Mouse (Mus musculus) thymus, postnatal 25 days (tissue): Measurements from ENCODE around the gene Ubl3.

Experiments used
- DNase-seq: peaks from one replicate; pipeline ENCODE4 v3.0.0; 2022

Gene Ubl3

DNA sequence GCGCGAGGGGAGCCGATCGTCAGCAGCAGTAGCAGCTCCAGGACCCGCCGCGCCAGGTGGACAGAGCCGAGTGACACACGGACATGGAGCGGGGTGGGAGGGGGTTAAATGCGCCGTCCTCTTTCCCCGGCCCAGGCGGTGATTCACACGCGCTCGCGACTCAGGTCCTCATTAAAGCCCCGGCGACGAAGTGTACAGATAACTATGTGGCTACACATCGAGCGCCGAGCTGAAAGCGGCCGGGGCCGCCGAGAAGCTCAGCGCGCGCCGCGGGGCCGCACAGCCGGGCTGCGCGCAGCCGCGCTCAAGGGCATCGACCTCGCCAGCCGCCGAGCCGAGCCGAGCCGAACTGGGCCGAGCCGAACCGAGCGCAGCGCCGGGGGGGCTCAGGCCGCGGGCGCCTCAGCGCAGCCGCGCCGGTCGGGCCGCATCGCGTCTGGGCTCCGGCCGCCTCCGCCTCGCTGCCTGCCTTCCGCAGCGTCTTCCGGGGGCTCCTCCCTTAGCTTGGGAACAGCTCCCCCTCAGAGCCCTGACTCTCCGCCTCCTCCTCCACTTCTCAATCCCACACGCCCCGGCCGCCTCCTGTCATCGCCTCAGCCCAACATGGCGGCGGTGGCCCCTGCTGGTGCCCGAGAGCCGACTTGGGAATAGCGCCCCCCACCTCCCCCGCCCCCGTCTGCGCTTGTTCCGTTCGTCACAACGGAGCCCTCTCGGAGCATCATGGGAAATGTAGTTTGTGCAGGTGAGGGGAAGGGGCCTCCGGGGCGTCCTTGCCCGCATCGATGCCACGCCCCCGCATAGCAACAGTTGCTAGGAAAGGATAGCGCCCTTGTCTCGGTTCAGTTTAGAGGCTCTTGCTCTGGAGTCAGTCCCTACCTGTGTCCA lies at the start of gene Ubl3:
Gene Ubl3 (minus strand): TSS at position 603 of the 885 bp plus-strand sequence.
- peak; percentile 91 for DNase-seq

DNA sequence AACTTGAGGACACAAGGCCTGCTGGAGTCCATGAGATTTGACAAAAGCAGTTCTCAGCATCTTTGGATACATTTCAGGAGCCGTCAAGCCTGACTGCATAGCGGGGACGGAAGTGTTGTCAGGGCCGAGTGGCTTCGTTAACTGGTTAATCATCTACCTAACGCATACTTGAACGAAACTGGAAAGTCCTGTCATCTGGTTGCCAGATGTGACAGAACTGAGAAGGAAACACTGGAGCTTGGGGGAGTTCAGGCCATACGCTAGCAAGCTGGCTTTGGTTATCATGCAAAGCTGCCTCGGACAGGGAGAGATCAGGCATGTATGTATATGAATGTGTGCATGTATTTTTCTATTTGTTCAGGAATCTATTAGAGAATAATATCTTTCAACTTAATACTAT lies 45.8 kb upstream of the Ubl3 start:
- DNase-seq: no peak

- DNase-seq: no peak
Observed at GRCm38 (mm10) chr5:148596086-148596753, 43.6 kb upstream of the Ubl3 start.

GRCm38 (mm10) chr5:148595459-148595751 lies 42.8 kb upstream of the Ubl3 start:
- no peak for DNase-seq

GRCm38 (mm10) chr5:148594693-148595458 lies 42.3 kb upstream of the Ubl3 start:
- DNase-seq: no peak

GRCm38 (mm10) chr5:148593607-148594006 lies 41.0 kb upstream of the Ubl3 start:
- DNase-seq: no peak

DNA sequence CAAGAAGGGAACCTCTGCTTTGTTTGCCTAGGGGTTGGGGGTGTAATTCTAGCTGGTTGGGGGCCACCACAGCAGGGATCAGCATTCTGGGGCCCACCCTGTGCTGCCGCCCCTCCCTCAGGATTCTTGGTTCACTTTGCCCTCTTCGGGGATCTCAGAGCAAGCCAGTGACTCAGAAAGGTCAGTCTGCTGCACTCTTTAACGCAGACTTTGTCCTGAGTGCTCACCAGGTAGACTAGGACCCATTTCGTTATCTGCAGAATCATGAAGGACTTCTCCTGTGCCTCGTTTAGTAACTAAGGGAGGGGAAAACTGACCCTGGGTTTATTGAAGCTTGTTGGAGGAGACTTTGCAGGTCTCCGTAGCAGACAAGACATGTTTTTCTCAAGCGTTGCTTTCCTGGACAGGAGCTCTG lies 38.9 kb upstream of the Ubl3 start:
- DNase-seq: no peak

DNA sequence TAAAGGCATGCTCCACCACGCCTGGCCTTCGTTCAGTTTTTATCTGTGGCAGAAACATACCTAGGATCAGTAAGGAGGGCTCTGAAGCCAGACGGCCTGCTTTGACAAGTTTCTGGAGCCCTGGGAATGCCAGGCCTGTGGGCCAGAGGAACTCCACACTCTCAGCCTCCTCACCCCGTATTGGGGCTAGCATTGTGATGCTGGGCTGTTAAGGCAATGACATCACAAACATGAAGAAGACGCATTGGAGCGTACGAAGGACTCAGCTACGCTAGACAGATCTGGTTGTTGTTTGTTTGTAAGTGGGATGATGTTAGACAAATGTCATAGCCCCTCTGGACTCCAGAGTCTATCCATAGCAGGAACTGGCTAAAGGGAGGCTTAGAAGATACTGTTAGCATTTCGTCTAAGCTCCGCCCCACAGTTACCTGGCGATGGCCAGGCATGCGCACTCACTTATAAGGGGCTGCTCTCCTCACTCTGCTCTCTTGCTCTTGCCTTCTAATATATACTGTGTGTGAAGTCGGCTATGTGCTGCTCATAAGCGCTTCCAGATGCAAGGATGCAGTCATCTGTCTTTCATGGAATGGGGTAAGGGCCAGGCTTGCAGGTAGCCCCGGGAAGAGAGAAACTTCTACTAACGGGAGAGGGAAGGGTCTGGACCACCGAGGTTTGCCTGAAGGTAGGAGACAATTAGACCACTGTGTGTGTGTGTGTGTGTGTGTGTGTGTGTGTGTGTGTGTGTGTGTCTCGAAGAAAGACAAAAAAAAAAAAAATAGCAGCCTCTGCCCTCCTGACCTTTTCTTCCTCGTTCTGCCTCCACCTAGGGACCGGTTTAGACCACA lies 38.2 kb upstream of the Ubl3 start:
- DNase-seq: no peak

GRCm38 (mm10) chr5:148588987-148589386 lies 36.4 kb upstream of the Ubl3 start:
- DNase-seq: no peak

DNA sequence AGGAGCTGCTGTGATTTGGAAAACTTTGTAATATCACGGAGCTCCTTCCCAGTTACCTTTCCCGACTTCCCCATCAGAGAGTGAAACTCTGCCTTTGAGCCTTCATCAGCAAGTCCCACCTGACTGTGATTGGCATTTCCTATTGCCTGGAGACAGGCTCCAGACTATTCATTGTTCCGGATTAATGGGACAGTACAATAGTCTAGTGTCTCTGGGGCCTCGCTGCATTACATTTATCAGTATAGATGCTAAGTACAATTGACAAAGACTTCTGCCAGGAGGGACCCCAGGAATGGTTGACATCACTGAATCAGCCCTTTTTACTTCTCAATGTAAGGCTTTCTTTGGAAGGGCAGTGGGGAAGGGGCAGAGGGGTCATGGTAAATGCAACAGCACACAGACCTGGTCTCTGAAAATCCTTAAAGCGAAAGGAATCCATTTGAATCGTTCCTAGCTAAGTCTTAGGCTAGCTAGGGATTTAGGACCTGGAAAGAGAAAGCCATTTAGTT lies 35.6 kb upstream of the Ubl3 start:
- no peak for DNase-seq

DNA sequence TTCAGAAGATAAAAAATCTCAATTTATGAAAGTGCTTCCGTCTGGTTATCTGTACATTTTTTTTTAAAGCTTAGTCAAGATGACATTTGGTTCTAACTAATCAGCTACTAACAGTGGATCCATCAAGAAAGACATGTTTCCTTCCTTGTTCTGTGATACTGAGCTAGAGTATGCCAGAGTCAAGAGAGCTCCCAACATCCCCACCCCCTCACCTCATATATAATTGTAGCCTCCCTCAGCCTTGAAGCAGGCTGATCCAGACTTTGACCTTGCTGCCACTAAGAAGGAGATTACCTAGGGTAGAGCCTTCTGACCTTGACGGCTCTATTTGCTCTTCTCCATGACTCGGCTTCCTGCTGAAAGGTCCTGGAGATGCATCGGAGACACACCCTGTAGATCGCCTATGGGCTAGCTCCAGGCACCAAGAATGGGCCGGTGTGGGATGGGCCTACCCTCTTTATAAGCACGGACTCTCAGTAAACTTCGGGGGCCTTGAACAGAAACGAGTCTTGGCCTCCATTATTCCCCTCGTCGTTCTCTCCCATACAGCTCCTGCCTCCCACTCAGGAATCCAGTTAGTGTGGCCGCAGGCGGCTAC lies 27.9 kb upstream of the Ubl3 start:
- no peak for DNase-seq

DNA sequence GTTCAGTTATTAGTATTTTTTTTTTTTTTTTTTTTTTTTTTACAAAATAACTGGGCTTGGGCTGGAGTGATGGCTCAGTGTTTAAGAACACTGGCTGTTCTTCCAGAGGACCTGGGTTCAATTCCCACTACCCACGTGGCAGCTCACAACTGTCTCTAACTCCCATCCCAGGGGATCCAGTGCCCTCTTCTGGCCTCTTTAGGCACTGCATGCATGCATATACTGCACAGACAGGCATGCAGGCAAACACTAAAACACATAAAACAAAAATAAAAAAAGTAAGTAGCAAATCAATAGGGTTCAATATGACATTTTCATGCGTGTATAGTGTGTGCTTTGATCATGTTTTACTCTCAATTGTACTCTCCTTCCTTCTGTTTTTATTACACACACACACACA lies 26.6 kb upstream of the Ubl3 start:
- no peak for DNase-seq

- no peak for DNase-seq
Observed at GRCm38 (mm10) chr5:148578353-148578752, 25.8 kb upstream of the Ubl3 start.

DNA sequence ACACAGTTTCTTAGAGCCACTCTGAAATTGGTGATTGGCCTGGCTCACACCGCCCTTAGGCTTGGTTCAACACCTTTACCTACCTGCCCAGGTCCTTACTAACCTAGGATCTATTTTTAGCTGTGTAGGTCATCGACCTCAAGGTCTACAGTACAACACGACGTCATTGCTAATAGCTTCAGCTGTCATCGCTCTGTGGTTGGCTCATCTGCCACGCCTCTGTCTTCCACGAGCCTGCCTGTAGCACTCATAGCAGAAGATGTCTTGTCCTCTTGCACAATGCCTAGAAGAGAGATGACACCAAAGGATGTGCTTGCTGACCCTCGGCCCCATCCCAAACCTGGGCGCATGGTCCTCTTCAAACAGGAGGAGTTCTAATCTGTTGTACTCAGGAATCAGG lies 24.7 kb upstream of the Ubl3 start:
- DNase-seq: no peak

DNA sequence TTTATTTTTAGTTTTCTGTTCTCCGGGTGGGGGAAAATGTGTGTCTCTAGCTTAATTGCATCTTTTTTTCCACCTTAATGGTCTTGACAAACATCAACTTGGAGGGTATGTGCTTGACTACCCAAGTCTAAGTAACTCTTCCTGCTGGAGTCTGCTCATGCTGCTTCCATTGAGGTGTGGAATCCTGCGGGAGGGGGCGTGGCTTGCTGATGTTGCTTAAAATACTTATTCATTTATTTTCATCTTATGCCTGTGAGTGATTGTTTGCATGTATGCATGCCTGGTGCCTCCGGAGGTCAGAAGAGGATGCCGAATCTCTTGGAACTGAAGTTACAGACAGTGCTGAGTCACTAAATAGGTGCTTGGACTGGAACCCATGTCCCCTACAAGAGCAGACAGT lies 22.6 kb upstream of the Ubl3 start:
- DNase-seq: no peak

GRCm38 (mm10) chr5:148572676-148573075 lies 20.1 kb upstream of the Ubl3 start:
- DNase-seq: no peak

- DNase-seq: no peak
Observed at GRCm38 (mm10) chr5:148570571-148571304, 18.1 kb upstream of the Ubl3 start.

DNA sequence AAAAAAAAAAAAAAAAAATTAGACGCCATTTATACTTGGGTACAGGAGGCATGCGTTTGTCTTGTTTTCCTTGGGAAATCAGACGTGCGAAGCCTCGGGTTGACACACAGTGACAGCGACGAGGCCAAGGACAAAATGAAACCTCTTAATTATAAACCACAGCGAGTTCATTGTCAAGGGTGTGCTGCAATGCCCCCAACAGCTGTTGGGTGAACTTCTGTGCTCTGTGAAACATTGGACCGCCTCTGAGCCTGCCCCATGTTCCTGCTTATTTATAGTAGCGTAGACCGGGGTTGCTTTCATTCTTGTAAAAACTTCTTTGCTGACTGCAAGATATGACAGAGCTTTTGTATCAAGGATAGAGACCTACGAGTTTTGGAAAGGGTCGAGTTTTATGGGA lies 16.9 kb upstream of the Ubl3 start:
- DNase-seq: no peak

- DNase-seq: no peak
Observed at GRCm38 (mm10) chr5:148565636-148566035, 13.0 kb upstream of the Ubl3 start.

GRCm38 (mm10) chr5:148564073-148564472 lies 11.5 kb upstream of the Ubl3 start:
- DNase-seq: no peak

DNA sequence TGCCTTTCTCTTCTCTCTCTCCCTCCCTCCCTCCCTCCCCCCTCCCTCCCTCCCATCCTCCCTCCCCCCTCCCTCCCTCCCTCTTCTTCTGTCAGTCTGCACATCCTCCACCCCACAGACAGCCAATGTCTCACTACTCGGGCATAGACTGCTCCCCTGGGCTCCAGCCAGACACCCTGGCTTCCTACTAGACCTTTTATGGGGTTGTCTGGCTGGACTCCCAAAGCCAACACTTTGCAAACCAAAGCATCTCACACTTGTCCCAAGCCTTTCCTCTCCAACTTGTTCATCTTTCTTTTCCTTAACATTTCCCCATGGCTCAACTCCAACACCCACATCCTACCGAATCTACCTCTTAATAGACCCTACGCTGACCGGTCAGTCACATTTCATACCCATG lies 10.7 kb upstream of the Ubl3 start:
- no peak for DNase-seq

DNA sequence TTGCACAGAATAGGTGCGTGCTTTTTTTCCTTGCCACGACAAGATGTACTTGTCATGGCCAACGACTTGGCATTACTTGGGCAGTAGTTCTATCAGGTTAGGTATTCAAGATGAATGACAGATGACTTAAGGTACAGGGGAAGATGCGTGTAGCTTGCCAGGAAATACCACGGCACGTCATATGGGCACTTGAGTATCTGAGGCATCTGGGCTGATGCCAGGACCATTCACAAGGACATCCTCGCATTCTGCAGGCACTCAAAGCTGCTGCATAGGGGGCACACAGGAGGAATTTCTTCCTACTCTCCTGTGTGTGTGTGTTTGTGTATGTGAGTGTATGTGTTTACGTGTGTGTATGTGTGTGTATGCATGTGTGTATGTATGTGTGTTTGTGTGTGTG lies 9.6 kb upstream of the Ubl3 start:
- no peak for DNase-seq
